Comparison of ENCODE assay signal across 8 mouse cellular contexts in genomic region chr10:115470621-115471334, GRCm38 (mm10).
A peak's percentile ranks its signal among the peaks of the same experiment; 100 is the strongest.
DNase-seq lines count a peak whose midpoint lies in the region; ATAC-seq lines count a peak whose summit lies in the region.
"Had no signal": no experiment of that assay in that cellular context is flagged by ENCODE, and none has a peak within 500 bp of the region (broad histone marks: within the 10 kb centered on the region; RNA-seq: fewer than 3 reads in every experiment).

No protein-coding gene starts in this region.

- 45% methylated on average over 17 of the region's 17 CpGs for WGBS in lung, embryonic 15.5 days
- 46% methylated on average over 17 of the region's 17 CpGs for WGBS in forebrain, embryonic 11.5 days
- WGBS in limb, embryonic 12.5 days: 24% methylated on average over 17 of the region's 17 CpGs
- WGBS in stomach, embryonic 16.5 days: 40% methylated on average over 17 of the region's 17 CpGs

- peak overlapping the region; percentile 26 for H3K4me3 ChIP-seq in lung, embryonic 15.5 days
- H3K4me3 ChIP-seq in forebrain, embryonic 11.5 days (ENCODE audit: low read depth, low read length): peak overlapping the region; percentile 12; the same call in 1 of the 2 replicates
- H3K4me3 ChIP-seq in limb, embryonic 12.5 days (replicated peaks): peak overlapping the region; percentile 33
- peak overlapping the region; percentile 37 for H3K4me3 ChIP-seq in stomach, embryonic 16.5 days (replicated peaks; ENCODE audit: low read length)
- H3K4me3 ChIP-seq: liver, embryonic 13.5 days had no signal

- no peaks in the 10 kb centered on the region for H3K36me3 ChIP-seq in lung, embryonic 15.5 days
- H3K36me3 ChIP-seq in forebrain, embryonic 11.5 days (ENCODE audit: control insufficient read depth, insufficient read depth, low read length): no peaks in the 10 kb centered on the region
- no peaks in the 10 kb centered on the region for H3K36me3 ChIP-seq in limb, embryonic 12.5 days
- H3K36me3 ChIP-seq in stomach, embryonic 16.5 days (ENCODE audit: control insufficient read depth, insufficient read depth, low read length): no peaks in the 10 kb centered on the region
- H3K36me3 ChIP-seq: liver, embryonic 13.5 days had no signal

- peak overlapping the region; percentile 45 for H3K4me2 ChIP-seq in lung, embryonic 15.5 days
- peak overlapping the region; percentile 36; the same call in 1 of the 2 replicates for H3K4me2 ChIP-seq in forebrain, embryonic 11.5 days (ENCODE audit: low read depth, low read length, severe bottlenecking)
- H3K4me2 ChIP-seq in limb, embryonic 12.5 days: peak overlapping the region; percentile 48
- peak overlapping the region; percentile 39 for H3K4me2 ChIP-seq in stomach, embryonic 16.5 days (ENCODE audit: low read depth, low read length)
- H3K4me2 ChIP-seq: liver, embryonic 13.5 days had no signal

- no peaks in the 10 kb centered on the region for H3K27me3 ChIP-seq in lung, embryonic 15.5 days
- H3K27me3 ChIP-seq in forebrain, embryonic 11.5 days (ENCODE audit: control insufficient read depth, insufficient read depth, low read length): peaks cover 53% of the 10 kb centered on the region
- peaks cover 15% of the 10 kb centered on the region for H3K27me3 ChIP-seq in limb, embryonic 12.5 days
- no peaks in the 10 kb centered on the region for H3K27me3 ChIP-seq in stomach, embryonic 16.5 days (ENCODE audit: control insufficient read depth, insufficient read depth, low read length)
- H3K27me3 ChIP-seq: liver, embryonic 13.5 days had no signal

- H3K9me3 ChIP-seq in lung, embryonic 15.5 days: no peaks in the 10 kb centered on the region
- H3K9me3 ChIP-seq in forebrain, embryonic 11.5 days (ENCODE audit: control insufficient read depth, low read length): no peaks in the 10 kb centered on the region
- 0 out of 2 replicates have a peak, but pooled peaks cover 3% of the 10 kb centered on the region for H3K9me3 ChIP-seq in limb, embryonic 12.5 days
- H3K9me3 ChIP-seq in stomach, embryonic 16.5 days (replicated peaks; ENCODE audit: control insufficient read depth, low read length): no peaks in the 10 kb centered on the region
- H3K9me3 ChIP-seq: liver, embryonic 13.5 days had no signal

- 0 out of 2 replicates have a peak, but pooled peaks cover 3% of the 10 kb centered on the region for H3K4me1 ChIP-seq in lung, embryonic 15.5 days
- H3K4me1 ChIP-seq in forebrain, embryonic 11.5 days (replicated peaks; ENCODE audit: control insufficient read depth, insufficient read depth, low read length): no peaks in the 10 kb centered on the region
- no peaks in the 10 kb centered on the region for H3K4me1 ChIP-seq in limb, embryonic 12.5 days (replicated peaks)
- H3K4me1 ChIP-seq in stomach, embryonic 16.5 days (ENCODE audit: control insufficient read depth, insufficient read depth, low read length): no peaks in the 10 kb centered on the region
- H3K4me1 ChIP-seq: liver, embryonic 13.5 days had no signal

- ATAC-seq in lung, embryonic 15.5 days (ENCODE audit: borderline replicate concordance, extremely low read depth, low FRiP score, low TSS enrichment): no peak; the same call in 1 of the 2 replicates
- ATAC-seq in forebrain, embryonic 11.5 days (replicated peaks; ENCODE audit: low FRiP score): no peak
- no peak for ATAC-seq in limb, embryonic 12.5 days (ENCODE audit: insufficient number of reproducible peaks, insufficient read depth, low FRiP score, low TSS enrichment, low read depth)
- ATAC-seq in stomach, embryonic 16.5 days (ENCODE audit: insufficient read depth, low FRiP score): no peak
- no peak for ATAC-seq in inflammation-experienced regulatory T-cells, adult 6 months

- no peak overlapping the region for H3K27ac ChIP-seq in lung, embryonic 15.5 days
- no peak overlapping the region for H3K27ac ChIP-seq in forebrain, embryonic 11.5 days (ENCODE audit: low read depth, low read length)
- no peak overlapping the region for H3K27ac ChIP-seq in limb, embryonic 12.5 days
- H3K27ac ChIP-seq in stomach, embryonic 16.5 days (ENCODE audit: low read length): no peak overlapping the region
- H3K27ac ChIP-seq: liver, embryonic 13.5 days had no signal

- DNase-seq in lung, adult 18-20 months: no peak
- DNase-seq in forebrain, embryonic 11.5 days (ENCODE audit: low spot score): no peak
- DNase-seq in kidney, adult 11 months: no peak
- DNase-seq: liver, embryonic 13.5 days had no signal

- peak overlapping the region; percentile 13; the same call in 1 of the 2 replicates for H3K9ac ChIP-seq in lung, embryonic 15.5 days
- no peak overlapping the region for H3K9ac ChIP-seq in forebrain, embryonic 11.5 days (ENCODE audit: low read length)
- no peak overlapping the region for H3K9ac ChIP-seq in limb, embryonic 12.5 days (replicated peaks)
- peak overlapping the region; percentile 54; the same call in 1 of the 2 replicates for H3K9ac ChIP-seq in stomach, embryonic 16.5 days (ENCODE audit: low read length)
- H3K9ac ChIP-seq: liver, embryonic 13.5 days had no signal

Comparison
In these comparisons a context has a peak if more than half of its experiments do, and no peak if none do; other contexts are left out.
1. H3K9ac ChIP-seq: peak in lung, embryonic 15.5 days (single experiment) and stomach, embryonic 16.5 days (single experiment); none in forebrain, embryonic 11.5 days (single experiment) and limb, embryonic 12.5 days (single experiment).
2. Peak in every context shown above with its lines, with median percentiles within 50 percentile points of each other: H3K4me2 ChIP-seq and H3K4me3 ChIP-seq.